Mouse (Mus musculus) thymus, adult 2 months (tissue): ENCODE results near the gene Ryr2. TPM values are rescaled to one million over a fixed set of nuclear protein-coding genes. Genes with fewer than 3 reads are reported as not detected.

Experiments
- DNase-seq: peaks from one replicate; pipeline ENCODE4 v3.0.0; 2021
- H3K27ac ChIP-seq: fragments of 200-500 bp; 2 replicates; pipeline ENCODE4 v1.5.1; 2012; ENCODE audit warnings: low read length, control low read depth; ENCODE audit not compliant: control insufficient read depth, insufficient read depth
- H3K27me3 ChIP-seq: fragments of 200-500 bp; 2 replicates; pipeline ENCODE4 v1.6.1; 2012; ENCODE audit warnings: mild to moderate bottlenecking, low read length, moderate library complexity, mixed read lengths; ENCODE audit not compliant: control insufficient read depth, insufficient read depth
- H3K36me3 ChIP-seq: fragments of 200-500 bp; 2 replicates; pipeline ENCODE4 v1.6.1; 2012; ENCODE audit warnings: mild to moderate bottlenecking, low read length, moderate library complexity; ENCODE audit not compliant: control insufficient read depth, insufficient read depth
- H3K4me1 ChIP-seq: fragments of 200-500 bp; replicated peaks from 2 replicates; pipeline ENCODE4 v1.6.1; 2012; ENCODE audit warnings: low read length; ENCODE audit not compliant: control insufficient read depth, insufficient read depth
- H3K4me3 ChIP-seq: fragments of 200-500 bp; 2 replicates; pipeline ENCODE4 v1.5.1; 2012; ENCODE audit warnings: mild to moderate bottlenecking, low read length, control low read depth, moderate library complexity; ENCODE audit not compliant: control insufficient read depth, insufficient read depth
- CTCF ChIP-seq: fragments of 200-500 bp; IDR thresholded peaks from 2 replicates; pipeline ENCODE4 v1.5.1; 2012; ENCODE audit warnings: mild to moderate bottlenecking, control low read depth, low read length, moderate library complexity, borderline replicate concordance; ENCODE audit not compliant: control insufficient read depth, poor library complexity, insufficient read depth; ENCODE audit errors: extremely low read depth
- POLR2A ChIP-seq: fragments of 200-500 bp; IDR thresholded peaks from 2 replicates; pipeline ENCODE4 v1.6.1; 2012; ENCODE audit warnings: mild to moderate bottlenecking, low read length, control low read depth, moderate library complexity; ENCODE audit not compliant: control insufficient read depth, poor library complexity, insufficient read depth; ENCODE audit errors: extremely low read depth
- WGBS: fragments of 180-500 bp; shearing (Covaris S2); methylation state at CpG from one replicate; pipeline ENCODE4 v1.1.7; 2018; 5-methylcytosine and 5-hydroxymethylcytosine counted together
- polyA plus RNA-seq: library from polyadenylated mRNA; depleted of rRNA; stranded (reverse); fragments of >200 nt; gene quantifications from 2 replicates; pipeline ENCODE4 v1.2.3, GENCODE M21; 2012

The Ryr2 gene
- polyA plus RNA-seq, 1 experiment = 3.6 TPM

DNA sequence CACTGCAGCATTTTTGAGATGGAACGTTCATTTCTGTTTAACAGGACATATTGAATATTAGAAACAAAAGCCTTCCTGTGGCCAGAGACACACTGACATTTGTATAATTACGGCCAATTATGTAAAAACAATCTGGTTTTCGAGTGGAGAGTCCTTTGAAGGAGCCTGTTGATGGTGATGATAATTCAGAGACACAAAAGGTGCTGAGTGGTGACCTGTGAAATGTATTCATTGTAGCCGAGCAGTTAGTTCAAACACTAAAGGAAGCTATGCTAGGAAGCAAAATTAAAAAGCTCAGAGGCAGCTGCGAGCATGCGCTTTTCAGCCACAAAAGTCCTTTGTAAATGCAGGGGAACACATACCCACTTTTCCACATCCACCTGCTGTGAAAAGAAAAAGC, 203.9 kb downstream of the Ryr2 start:
- no peak for DNase-seq
- no peak overlapping the region for H3K27ac ChIP-seq
- WGBS = 83% methylated on average over 6 of the region's 6 CpGs
- no peak overlapping the region for H3K4me3 ChIP-seq
- no peaks in the 10 kb centered on the region for H3K36me3 ChIP-seq
- no peaks in the 10 kb centered on the region for H3K27me3 ChIP-seq
- TF ChIP-seq POLR2A (no peak), CTCF (no peak)
- no peaks in the 10 kb centered on the region for H3K4me1 ChIP-seq

DNA sequence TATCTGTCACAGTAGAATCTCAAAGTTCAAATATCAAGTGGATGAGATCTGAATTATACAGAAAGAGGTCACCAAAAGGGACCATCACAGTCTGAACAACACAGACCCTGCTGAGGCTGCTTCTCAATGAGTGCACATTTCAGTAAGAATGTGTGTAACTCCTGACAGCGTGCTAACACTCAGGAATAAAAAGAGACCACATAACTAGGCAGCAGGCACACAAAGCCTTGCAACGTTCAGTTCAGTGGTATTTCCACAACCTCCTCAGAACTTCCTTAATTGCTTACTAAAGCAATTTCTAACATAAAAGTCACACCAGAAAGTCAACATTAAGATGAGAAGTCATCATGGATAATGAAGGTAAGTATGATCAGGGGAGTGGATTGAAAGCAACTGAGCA, 206.1 kb downstream of the Ryr2 start:
- TF ChIP-seq POLR2A = no peak
- TF ChIP-seq CTCF = no peak
- DNase-seq = no peak
- Histone ChIP-seq H3K4me1 (no peaks in the 10 kb centered on the region), H3K27me3 (no peaks in the 10 kb centered on the region), H3K27ac (no peak overlapping the region), H3K4me3 (no peak overlapping the region), H3K36me3 (no peaks in the 10 kb centered on the region)
- 69% methylated on average over 2 of the region's 2 CpGs for WGBS

- TF ChIP-seq CTCF = no peak
- TF ChIP-seq POLR2A = no peak
- H3K4me3 ChIP-seq = no peak overlapping the region
- no peak overlapping the region for H3K27ac ChIP-seq
- no peaks in the 10 kb centered on the region for H3K27me3 ChIP-seq
- WGBS = 90% methylated on average over 1 of the region's 1 CpGs
- no peak for DNase-seq
- no peaks in the 10 kb centered on the region for H3K4me1 ChIP-seq
- no peaks in the 10 kb centered on the region for H3K36me3 ChIP-seq
These were observed 211.1 kb downstream of the Ryr2 start for GRCm38 (mm10) chr13:11895631-11896030.

- Histone ChIP-seq H3K27me3 (no peaks in the 10 kb centered on the region), H3K4me1 (no peaks in the 10 kb centered on the region), H3K27ac (no peak overlapping the region), H3K4me3 (no peak overlapping the region), H3K36me3 (no peaks in the 10 kb centered on the region)
- DNase-seq = no peak
- no peak for TF ChIP-seq CTCF
- TF ChIP-seq POLR2A = no peak
- WGBS = 94% methylated on average over 3 of the region's 3 CpGs
These were observed 215.0 kb downstream of the Ryr2 start for GRCm38 (mm10) chr13:11891739-11892138.

DNA sequence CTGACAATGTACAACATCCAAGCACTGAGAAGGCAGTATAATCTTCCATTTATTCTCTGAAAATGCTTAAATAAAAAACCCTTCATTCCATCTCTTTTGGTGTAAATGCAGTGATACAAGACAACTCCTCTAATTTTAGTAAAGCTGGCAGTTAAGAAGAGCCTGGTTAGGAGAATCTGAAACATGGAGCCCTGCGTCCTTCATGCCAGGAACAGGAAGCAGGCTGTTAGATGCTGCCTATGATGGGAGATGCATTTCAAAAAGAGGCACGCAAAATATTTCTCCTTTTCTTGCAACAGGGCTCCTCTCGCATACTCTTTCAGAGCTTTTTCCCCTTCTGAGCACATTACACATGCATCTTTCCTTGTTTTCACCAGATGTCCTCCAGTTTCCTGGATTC, 215.6 kb downstream of the Ryr2 start:
- TF ChIP-seq POLR2A (no peak), CTCF (no peak)
- DNase-seq = no peak
- Histone ChIP-seq H3K27me3 (no peaks in the 10 kb centered on the region), H3K4me1 (no peaks in the 10 kb centered on the region), H3K27ac (no peak overlapping the region), H3K36me3 (no peaks in the 10 kb centered on the region), H3K4me3 (no peak overlapping the region)
- WGBS = 63% methylated on average over 3 of the region's 3 CpGs

- no peak for DNase-seq
- 95% methylated on average over 3 of the region's 3 CpGs for WGBS
- Histone ChIP-seq H3K4me1 (no peaks in the 10 kb centered on the region), H3K36me3 (no peaks in the 10 kb centered on the region), H3K27ac (no peak overlapping the region), H3K27me3 (no peaks in the 10 kb centered on the region), H3K4me3 (no peak overlapping the region)
- TF ChIP-seq CTCF (no peak), POLR2A (no peak)
These were observed 222.6 kb downstream of the Ryr2 start for GRCm38 (mm10) chr13:11884175-11884574.

- H3K36me3 ChIP-seq = no peaks in the 10 kb centered on the region
- no peak for TF ChIP-seq POLR2A
- no peak for TF ChIP-seq CTCF
- no peaks in the 10 kb centered on the region for H3K27me3 ChIP-seq
- H3K4me3 ChIP-seq = no peak overlapping the region
- H3K4me1 ChIP-seq = no peaks in the 10 kb centered on the region
- WGBS = 94% methylated on average over 4 of the region's 4 CpGs
- no peak for DNase-seq
- no peak overlapping the region for H3K27ac ChIP-seq
These were observed 224.4 kb downstream of the Ryr2 start for GRCm38 (mm10) chr13:11882359-11882758.
